Mouse (Mus musculus): Measurements from ENCODE around the gene Icam1.

Icam1 gene

GRCm38 (mm10) chr9:21015571-21016130 lies at the start of gene Icam1:
Gene Icam1 (plus strand): TSS chr9:21015985.
- no peak for DNase-seq (ENCODE audit: low spot score in 2 of 2)

- DNase-seq (ENCODE audit: low spot score in 2 of 2) = no peak
Observed at GRCm38 (mm10) chr9:20966008-20966407, 49.8 kb upstream of the Icam1 start.

GRCm38 (mm10) chr9:20966747-20967146 lies 49.0 kb upstream of the Icam1 start:
- DNase-seq (ENCODE audit: low spot score in 2 of 2) = no peak

DNA sequence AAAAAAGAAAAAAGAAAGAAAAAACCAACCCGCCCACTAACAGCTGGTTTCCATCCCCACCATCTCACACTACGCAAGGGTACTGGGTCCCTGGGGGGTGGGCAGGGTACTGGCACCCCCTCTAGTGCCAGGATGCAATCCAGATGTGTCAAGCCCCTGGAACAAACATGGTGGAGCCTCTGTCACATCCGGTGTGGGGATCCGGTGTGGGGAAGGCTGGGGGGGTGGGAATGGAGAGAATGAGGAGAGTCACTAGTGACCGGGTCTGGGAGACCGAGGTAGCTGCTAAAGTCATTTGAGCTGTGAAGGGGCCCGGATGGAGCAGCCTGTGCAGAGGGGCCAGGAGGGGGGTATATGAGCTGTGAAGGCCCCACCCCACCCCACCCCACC lies 44.0 kb upstream of the Icam1 start:
- no peak for DNase-seq (ENCODE audit: low spot score in 2 of 2)

- peak; percentile 41 to 44 for DNase-seq (ENCODE audit: low spot score in 2 of 2)
Observed at GRCm38 (mm10) chr9:20972141-20972992, 43.4 kb upstream of the Icam1 start.

GRCm38 (mm10) chr9:20973001-20973681 lies 42.6 kb upstream of the Icam1 start:
- DNase-seq (ENCODE audit: low spot score in 2 of 2) = no peak

GRCm38 (mm10) chr9:20973682-20974075 lies 42.1 kb upstream of the Icam1 start:
- no peak for DNase-seq (ENCODE audit: low spot score in 2 of 2)

GRCm38 (mm10) chr9:20975431-20976215 lies 40.2 kb upstream of the Icam1 start:
- DNase-seq (ENCODE audit: low spot score in 2 of 2) = no peak

DNA sequence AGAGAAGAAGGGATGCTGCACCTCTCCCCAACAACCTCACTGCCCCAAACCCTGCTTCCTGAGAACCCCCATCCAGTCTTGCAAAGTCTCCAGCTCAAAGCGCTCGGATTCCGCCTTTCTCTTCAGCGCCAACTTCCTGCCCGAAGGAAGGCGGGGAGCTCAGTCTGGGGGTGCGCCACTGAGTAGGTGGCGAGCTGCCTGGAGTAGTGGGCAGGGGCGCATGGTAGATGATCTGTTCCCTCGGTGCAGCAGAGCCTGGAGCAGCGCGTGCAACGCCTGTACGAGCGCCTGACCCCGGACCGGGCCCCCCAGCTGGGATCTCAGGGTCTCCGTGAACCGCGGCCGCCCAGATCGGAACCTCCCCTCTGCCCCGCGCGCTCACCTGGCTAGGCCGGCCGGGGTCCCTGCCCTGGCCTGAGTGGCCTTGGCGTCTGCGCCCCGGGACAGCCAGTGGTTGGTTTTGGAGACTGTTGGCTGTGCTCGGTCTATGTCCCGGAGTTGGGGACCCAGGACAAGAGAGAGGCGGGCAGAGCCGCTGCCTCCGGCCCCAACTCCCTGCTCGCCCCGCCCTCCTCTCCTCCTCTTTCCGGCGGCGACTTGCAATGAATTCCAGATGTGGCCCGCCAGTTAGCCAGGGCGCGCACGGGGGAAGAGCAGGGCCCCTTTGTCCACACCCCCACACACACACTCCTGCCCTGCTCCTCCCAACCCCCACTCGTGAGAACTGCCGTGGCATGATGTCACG lies 39.4 kb upstream of the Icam1 start, which contains the start of gene S1pr2:
S1pr2 (minus strand) TSS at position 566 of the 745 bp plus-strand sequence.
- DNase-seq (ENCODE audit: low spot score in 2 of 2) = peak; percentile 28 to 41

DNA sequence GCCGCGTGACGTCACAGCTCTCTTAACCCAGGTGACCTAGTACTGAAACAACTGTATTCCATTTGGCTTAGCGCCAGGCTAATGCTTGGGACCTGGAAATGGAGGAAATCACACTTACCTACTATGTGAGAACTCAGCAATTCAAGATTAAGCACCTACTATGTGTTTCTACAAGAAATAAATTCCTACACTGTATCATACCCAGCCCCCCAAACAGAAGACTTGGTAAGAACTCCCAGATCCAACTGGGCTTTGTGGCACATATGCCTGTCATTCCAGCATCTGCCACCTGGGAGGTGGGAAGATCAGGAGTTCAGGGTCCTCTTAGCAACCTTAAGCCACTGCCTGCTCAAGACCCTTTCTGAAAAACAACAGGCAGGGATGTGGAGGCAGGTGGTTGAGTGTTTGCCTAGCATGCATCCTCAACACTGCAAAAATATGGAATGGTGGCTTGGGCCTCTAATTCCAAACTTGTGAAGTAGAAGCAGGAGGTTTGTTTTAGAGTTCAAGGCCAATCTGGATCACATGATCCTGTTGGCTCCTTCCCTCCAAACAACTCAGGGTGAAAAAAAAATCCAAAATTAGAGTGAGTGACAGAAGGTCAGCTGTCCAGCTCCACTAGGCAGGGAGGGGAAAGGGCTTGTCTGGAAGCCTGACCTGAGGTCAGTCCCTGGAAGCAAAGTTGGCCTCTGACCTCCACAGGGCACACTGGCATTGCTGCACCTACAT lies 38.7 kb upstream of the Icam1 start:
- no peak for DNase-seq (ENCODE audit: low spot score in 2 of 2)

GRCm38 (mm10) chr9:20978409-20979095 lies 37.2 kb upstream of the Icam1 start:
- no peak for DNase-seq (ENCODE audit: low spot score in 2 of 2)

GRCm38 (mm10) chr9:20979181-20979580 lies 36.6 kb upstream of the Icam1 start:
- no peak for DNase-seq (ENCODE audit: low spot score in 2 of 2)

- DNase-seq (ENCODE audit: low spot score in 2 of 2) = no peak
Observed at GRCm38 (mm10) chr9:20979769-20980168, 36.0 kb upstream of the Icam1 start.

DNA sequence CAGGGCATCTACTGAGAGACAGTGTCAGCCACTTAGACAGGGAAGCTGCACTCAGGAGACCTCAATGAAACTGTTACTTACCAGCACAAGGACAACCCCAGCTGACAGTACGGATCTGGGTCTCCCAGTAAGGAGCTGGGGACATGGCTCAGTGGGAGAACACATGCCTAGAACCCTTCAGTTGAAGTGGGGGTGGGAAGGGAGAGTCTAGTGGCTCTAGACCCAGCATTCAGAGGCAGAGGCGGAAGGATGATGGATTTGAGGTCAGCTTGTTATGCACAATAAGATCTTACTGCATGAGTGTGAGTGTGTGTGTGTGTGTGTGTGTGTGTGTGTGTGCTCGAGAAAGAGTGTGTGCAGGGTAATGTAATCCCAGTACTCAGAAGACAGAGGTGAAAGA lies 33.6 kb upstream of the Icam1 start:
- no peak for DNase-seq (ENCODE audit: low spot score in 2 of 2)

DNA sequence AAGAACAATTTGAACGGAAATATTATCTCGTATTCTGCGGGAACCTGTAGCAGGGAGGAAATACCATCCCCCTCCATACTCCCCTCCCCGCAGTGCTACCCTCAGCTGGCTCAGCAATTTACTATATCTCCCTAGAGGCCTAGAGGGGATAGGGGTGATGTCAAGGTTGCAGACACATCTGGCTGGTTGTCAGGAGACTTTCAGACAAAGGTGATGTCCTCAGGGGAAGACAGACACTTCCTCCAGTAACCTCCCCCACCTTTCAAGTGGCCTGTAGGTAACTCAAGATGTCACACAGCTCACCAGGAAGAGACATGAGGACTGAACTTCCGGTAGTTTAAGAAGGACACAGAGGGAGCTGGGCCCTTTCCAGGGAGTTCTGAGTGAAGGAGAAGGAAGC lies 32.6 kb upstream of the Icam1 start:
- DNase-seq (ENCODE audit: low spot score in 2 of 2) = no peak

GRCm38 (mm10) chr9:20986952-20987686 lies 28.7 kb upstream of the Icam1 start:
- DNase-seq (ENCODE audit: low spot score in 2 of 2) = no peak

GRCm38 (mm10) chr9:20987953-20988352 lies 27.8 kb upstream of the Icam1 start:
- no peak for DNase-seq (ENCODE audit: low spot score in 2 of 2)

- no peak for DNase-seq (ENCODE audit: low spot score in 2 of 2)
Observed at GRCm38 (mm10) chr9:20990861-20991260, 24.9 kb upstream of the Icam1 start.

DNA sequence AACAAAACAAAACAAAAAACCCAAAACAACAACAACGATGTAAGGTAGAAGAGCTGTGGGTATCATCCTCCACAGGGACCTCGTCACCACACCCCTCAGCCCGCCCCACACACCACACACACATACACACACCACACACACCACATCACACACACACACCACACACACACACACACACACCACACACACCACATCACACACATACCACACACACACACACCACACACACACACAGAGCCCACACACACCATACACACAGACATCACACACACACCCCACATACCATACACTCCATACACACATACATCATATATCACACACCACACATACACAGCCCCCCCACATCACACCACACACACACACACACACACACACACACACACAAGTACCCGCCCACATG lies 24.2 kb upstream of the Icam1 start:
- DNase-seq (ENCODE audit: low spot score in 2 of 2) = no peak
